Mouse (Mus musculus) heart, postnatal 0 days (tissue): ENCODE results near the gene Gm6871.
"Not testable (repeated sequence)": the region's sequence is repeated elsewhere in the genome, so short reads cannot be mapped to it uniquely, and the experiment has no call there.

Source experiments
- CTCF ChIP-seq: IDR thresholded peaks from 2 replicates; pipeline ENCODE4 v1.5.1; 2016; ENCODE audit warnings: antibody characterized with exemption, control low read depth, low read depth
- EP300 ChIP-seq: IDR thresholded peaks from 2 replicates; pipeline ENCODE4 v1.6.1; 2016; ENCODE audit warnings: antibody characterized with exemption, low read depth

DNA sequence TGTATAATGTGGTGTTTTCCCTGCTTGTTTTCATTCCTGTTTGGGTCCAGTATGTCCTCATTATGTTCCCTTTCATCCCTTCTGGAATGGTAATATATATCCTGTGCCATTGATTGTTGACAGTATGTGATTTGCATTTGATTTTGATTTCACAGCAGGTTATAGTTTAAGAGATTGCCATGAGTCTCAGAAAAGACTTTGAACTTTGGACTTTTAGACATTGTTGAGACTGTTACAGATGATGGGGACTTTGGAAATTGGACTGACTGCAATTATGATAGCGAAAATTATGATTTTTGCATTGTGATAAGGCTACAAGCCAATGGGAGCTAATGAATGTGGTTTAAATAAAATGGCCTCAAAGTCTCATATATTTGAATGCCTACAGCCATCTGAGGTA, 42.8 kb upstream of the Gm6871 start:
- TF ChIP-seq CTCF, EP300: not testable (repeated sequence)
